Mouse (Mus musculus): ENCODE results near the gene Dzip1. TPM values are rescaled to one million over a fixed set of nuclear protein-coding genes. Genes with fewer than 3 reads are reported as not detected.

Dzip1 gene
- polyA plus RNA-seq, 1 experiment from 2014 or later = 27.3 TPM

GRCm38 (mm10) chr14:118895655-118896054, 29.6 kb downstream of the Dzip1 start:
- WGBS = 96% methylated on average over 10 of the region's 10 CpGs

DNA sequence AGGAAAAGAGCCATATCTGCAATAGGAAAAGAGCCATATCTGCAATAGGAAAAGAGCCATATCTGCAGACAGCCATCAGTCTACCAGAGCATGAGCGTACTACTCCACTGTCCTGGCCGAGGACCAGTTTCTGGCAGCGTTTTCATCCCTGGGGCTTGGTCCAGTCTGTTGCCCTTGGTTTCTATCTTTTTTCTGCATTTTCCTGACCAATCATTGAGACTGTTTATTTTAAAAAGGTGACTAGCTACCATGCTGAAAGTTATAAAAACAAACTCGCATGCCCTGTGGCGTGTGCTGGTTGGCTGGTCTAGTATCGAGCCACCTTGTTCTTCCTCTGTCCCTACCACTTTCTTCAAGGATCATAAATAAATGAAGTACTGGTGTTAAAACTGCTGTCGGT, 30.0 kb downstream of the Dzip1 start:
- 89% methylated on average over 7 of the region's 7 CpGs for WGBS
- Histone ChIP-seq H3K4me2 (replicated peaks; ENCODE audit: low read depth, low read length) (no peak overlapping the region), H3K27me3 (ENCODE audit: control insufficient read depth, insufficient read depth, low read length) (no peaks in the 10 kb centered on the region), H3K27ac (ENCODE audit: low read length) (no peak overlapping the region), H3K9ac (replicated peaks; ENCODE audit: low read depth, low read length) (no peak overlapping the region), H3K4me1 (ENCODE audit: control insufficient read depth, insufficient read depth, low read length) (no peaks in the 10 kb centered on the region), H3K9me3 (ENCODE audit: control insufficient read depth, low read depth, low read length) (no peaks in the 10 kb centered on the region), H3K36me3 (ENCODE audit: control insufficient read depth, insufficient read depth, low read length) (peaks cover 12% of the 10 kb centered on the region), H3K4me3 (ENCODE audit: low read depth, low read length) (no peak overlapping the region)
- no peak for ATAC-seq (ENCODE audit: insufficient number of reproducible peaks, insufficient read depth, low FRiP score, low read depth)

More at GRCm38 (mm10) chr14:118895655-118896054, 29.6 kb downstream of the Dzip1 start:
- no peak overlapping the region for H3K4me3 ChIP-seq (ENCODE audit: low read depth, low read length)
- peaks cover 15% of the 10 kb centered on the region for H3K36me3 ChIP-seq (ENCODE audit: control insufficient read depth, insufficient read depth, low read length)
- H3K27me3 ChIP-seq (ENCODE audit: control insufficient read depth, insufficient read depth, low read length) = no peaks in the 10 kb centered on the region
- no peak overlapping the region for H3K4me2 ChIP-seq (replicated peaks; ENCODE audit: low read depth, low read length)
- H3K27ac ChIP-seq (ENCODE audit: low read length) = no peak overlapping the region
- no peak for ATAC-seq (ENCODE audit: insufficient number of reproducible peaks, insufficient read depth, low FRiP score, low read depth)
- H3K9ac ChIP-seq (replicated peaks; ENCODE audit: low read depth, low read length) = no peak overlapping the region
- H3K4me1 ChIP-seq (ENCODE audit: control insufficient read depth, insufficient read depth, low read length) = no peaks in the 10 kb centered on the region
- no peaks in the 10 kb centered on the region for H3K9me3 ChIP-seq (ENCODE audit: control insufficient read depth, low read depth, low read length)

GRCm38 (mm10) chr14:118890101-118890500, 35.2 kb downstream of the Dzip1 start:
- WGBS = 84% methylated on average over 4 of the region's 4 CpGs
- Histone ChIP-seq H3K4me2 (replicated peaks; ENCODE audit: low read depth, low read length) (no peak overlapping the region), H3K27me3 (ENCODE audit: control insufficient read depth, insufficient read depth, low read length) (no peaks in the 10 kb centered on the region), H3K4me1 (ENCODE audit: control insufficient read depth, insufficient read depth, low read length) (no peaks in the 10 kb centered on the region), H3K27ac (ENCODE audit: low read length) (no peak overlapping the region), H3K36me3 (ENCODE audit: control insufficient read depth, insufficient read depth, low read length) (peaks cover 13% of the 10 kb centered on the region), H3K4me3 (ENCODE audit: low read depth, low read length) (no peak overlapping the region), H3K9me3 (ENCODE audit: control insufficient read depth, low read depth, low read length) (no peaks in the 10 kb centered on the region), H3K9ac (replicated peaks; ENCODE audit: low read depth, low read length) (no peak overlapping the region)
- no peak for ATAC-seq (ENCODE audit: insufficient number of reproducible peaks, insufficient read depth, low FRiP score, low read depth)

DNA sequence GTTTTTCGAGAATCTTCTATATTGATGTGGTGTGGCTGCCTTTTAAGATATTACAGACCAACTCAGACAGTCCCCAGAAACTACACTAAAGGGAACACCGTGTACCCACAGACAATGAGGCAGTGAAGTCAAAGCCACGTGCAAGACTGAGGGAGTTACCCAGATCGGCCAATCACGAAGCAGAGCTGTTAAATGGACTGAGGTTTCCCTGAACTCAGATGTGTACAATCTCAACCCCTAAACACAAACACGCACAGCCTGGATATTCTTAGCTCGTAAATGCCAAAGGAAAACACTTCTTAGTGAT, 41.1 kb downstream of the Dzip1 start:
- no peak overlapping the region for H3K9ac ChIP-seq (replicated peaks; ENCODE audit: low read depth, low read length)
- no peak overlapping the region for H3K27ac ChIP-seq (ENCODE audit: low read length)
- ATAC-seq (ENCODE audit: insufficient number of reproducible peaks, insufficient read depth, low FRiP score, low read depth) = no peak; the same call in 1 of the 2 replicates
- no peaks in the 10 kb centered on the region for H3K9me3 ChIP-seq (ENCODE audit: control insufficient read depth, low read depth, low read length)
- H3K4me3 ChIP-seq (ENCODE audit: low read depth, low read length) = no peak overlapping the region
- 76% methylated on average over 7 of the region's 7 CpGs for WGBS
- no peaks in the 10 kb centered on the region for H3K27me3 ChIP-seq (ENCODE audit: control insufficient read depth, insufficient read depth, low read length)
- H3K4me1 ChIP-seq (ENCODE audit: control insufficient read depth, insufficient read depth, low read length) = no peaks in the 10 kb centered on the region
- H3K4me2 ChIP-seq (replicated peaks; ENCODE audit: low read depth, low read length) = no peak overlapping the region
- peaks cover 30% of the 10 kb centered on the region for H3K36me3 ChIP-seq (ENCODE audit: control insufficient read depth, insufficient read depth, low read length)

GRCm38 (mm10) chr14:118883344-118884249, 41.7 kb downstream of the Dzip1 start:
- 74% methylated on average over 18 of the region's 18 CpGs for WGBS
- H3K9ac ChIP-seq (replicated peaks; ENCODE audit: low read depth, low read length) = no peak overlapping the region
- H3K4me3 ChIP-seq (ENCODE audit: low read depth, low read length) = no peak overlapping the region
- no peaks in the 10 kb centered on the region for H3K4me1 ChIP-seq (ENCODE audit: control insufficient read depth, insufficient read depth, low read length)
- H3K9me3 ChIP-seq (ENCODE audit: control insufficient read depth, low read depth, low read length) = no peaks in the 10 kb centered on the region
- H3K27me3 ChIP-seq (ENCODE audit: control insufficient read depth, insufficient read depth, low read length) = no peaks in the 10 kb centered on the region
- ATAC-seq (ENCODE audit: insufficient number of reproducible peaks, insufficient read depth, low FRiP score, low read depth) = peak; percentile 25; the same call in 1 of the 2 replicates
- peaks cover 34% of the 10 kb centered on the region for H3K36me3 ChIP-seq (ENCODE audit: control insufficient read depth, insufficient read depth, low read length)
- H3K27ac ChIP-seq (ENCODE audit: low read length) = no peak overlapping the region; the same call in 1 of the 2 replicates
- no peak overlapping the region for H3K4me2 ChIP-seq (replicated peaks; ENCODE audit: low read depth, low read length)

DNA sequence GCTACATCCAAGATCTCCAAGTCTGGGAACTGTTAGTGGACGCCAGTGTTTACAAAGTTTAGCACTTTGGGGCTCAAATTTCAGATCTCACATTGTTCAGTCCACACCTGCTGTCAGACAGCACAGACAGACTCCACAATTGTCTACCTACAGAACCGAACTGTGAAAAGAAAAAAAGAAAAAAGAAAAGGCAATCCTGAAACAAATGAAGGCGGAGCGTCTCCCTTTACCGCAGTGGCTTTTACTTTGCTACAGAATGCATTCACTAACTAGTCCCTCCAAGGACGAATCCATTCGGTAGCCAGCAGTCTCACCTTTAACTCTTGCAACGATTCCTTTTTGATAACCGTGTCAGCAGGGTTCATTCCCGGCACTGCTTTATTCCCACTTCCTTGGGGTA, 44.6 kb downstream of the Dzip1 start:
- ATAC-seq (ENCODE audit: insufficient number of reproducible peaks, insufficient read depth, low FRiP score, low read depth) = no peak
- Histone ChIP-seq H3K4me1 (ENCODE audit: control insufficient read depth, insufficient read depth, low read length) (no peaks in the 10 kb centered on the region), H3K27ac (ENCODE audit: low read length) (no peak overlapping the region), H3K4me3 (ENCODE audit: low read depth, low read length) (no peak overlapping the region), H3K36me3 (ENCODE audit: control insufficient read depth, insufficient read depth, low read length) (peaks cover 49% of the 10 kb centered on the region), H3K9me3 (ENCODE audit: control insufficient read depth, low read depth, low read length) (no peaks in the 10 kb centered on the region), H3K9ac (replicated peaks; ENCODE audit: low read depth, low read length) (no peak overlapping the region), H3K4me2 (replicated peaks; ENCODE audit: low read depth, low read length) (no peak overlapping the region), H3K27me3 (ENCODE audit: control insufficient read depth, insufficient read depth, low read length) (no peaks in the 10 kb centered on the region)
- WGBS = 68% methylated on average over 10 of the region's 10 CpGs

DNA sequence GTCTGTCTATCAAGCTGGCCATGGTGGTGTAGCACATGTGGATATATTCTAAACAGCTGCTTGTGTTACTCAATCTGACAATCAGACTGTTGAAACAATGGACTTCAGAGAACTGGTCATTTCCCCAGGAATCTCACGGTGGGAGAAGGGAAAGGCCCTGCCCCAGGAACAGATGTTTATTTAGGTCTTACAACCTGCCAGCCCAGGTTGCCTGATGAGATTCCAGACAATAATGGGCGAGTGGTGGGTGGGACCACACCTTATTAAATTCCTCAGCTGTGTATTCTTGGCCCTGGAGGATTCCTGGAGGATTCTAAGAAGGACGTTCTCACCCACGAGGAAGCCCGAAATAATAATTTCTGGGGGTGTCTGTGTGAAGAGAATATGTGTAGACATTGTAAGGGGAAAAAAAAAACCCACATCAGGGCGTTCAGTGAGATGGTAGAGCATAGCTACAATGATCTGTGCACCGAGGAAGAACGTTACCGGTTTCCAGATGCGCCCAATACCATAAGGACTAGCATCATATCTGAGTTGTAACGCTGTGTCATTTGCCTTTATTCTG, 46.8 kb downstream of the Dzip1 start:
- H3K4me1 ChIP-seq (ENCODE audit: control insufficient read depth, insufficient read depth, low read length) = no peaks in the 10 kb centered on the region
- peaks cover 46% of the 10 kb centered on the region for H3K36me3 ChIP-seq (ENCODE audit: control insufficient read depth, insufficient read depth, low read length)
- no peak overlapping the region for H3K4me3 ChIP-seq (ENCODE audit: low read depth, low read length)
- H3K9ac ChIP-seq (replicated peaks; ENCODE audit: low read depth, low read length) = no peak overlapping the region
- ATAC-seq (ENCODE audit: insufficient number of reproducible peaks, insufficient read depth, low FRiP score, low read depth) = no peak
- H3K27me3 ChIP-seq (ENCODE audit: control insufficient read depth, insufficient read depth, low read length) = no peaks in the 10 kb centered on the region
- H3K27ac ChIP-seq (ENCODE audit: low read length) = no peak overlapping the region
- 78% methylated on average over 11 of the region's 11 CpGs for WGBS
- H3K4me2 ChIP-seq (replicated peaks; ENCODE audit: low read depth, low read length) = no peak overlapping the region
- H3K9me3 ChIP-seq (ENCODE audit: control insufficient read depth, low read depth, low read length) = no peaks in the 10 kb centered on the region

- peaks cover 35% of the 10 kb centered on the region for H3K36me3 ChIP-seq (ENCODE audit: control insufficient read depth, insufficient read depth, low read length)
- H3K9me3 ChIP-seq (ENCODE audit: control insufficient read depth, low read depth, low read length) = no peaks in the 10 kb centered on the region
- no peak overlapping the region for H3K4me2 ChIP-seq (replicated peaks; ENCODE audit: low read depth, low read length)
- no peak for ATAC-seq (ENCODE audit: insufficient number of reproducible peaks, insufficient read depth, low FRiP score, low read depth)
- no peak overlapping the region for H3K4me3 ChIP-seq (ENCODE audit: low read depth, low read length)
- H3K9ac ChIP-seq (replicated peaks; ENCODE audit: low read depth, low read length) = no peak overlapping the region
- H3K27ac ChIP-seq (ENCODE audit: low read length) = no peak overlapping the region
- H3K27me3 ChIP-seq (ENCODE audit: control insufficient read depth, insufficient read depth, low read length) = no peaks in the 10 kb centered on the region
- 73% methylated on average over 10 of the region's 10 CpGs for WGBS
- no peaks in the 10 kb centered on the region for H3K4me1 ChIP-seq (ENCODE audit: control insufficient read depth, insufficient read depth, low read length)
Observed at GRCm38 (mm10) chr14:118874786-118875415, 50.4 kb downstream of the Dzip1 start.
